Mouse (Mus musculus) spleen, adult 12 weeks (tissue): ENCODE data around the gene Cacna1h.

Experiments used
- DNase-seq: peaks from one replicate; pipeline ENCODE4 v3.0.0; 2022; ENCODE audit warnings: low spot score

The Cacna1h gene

DNA sequence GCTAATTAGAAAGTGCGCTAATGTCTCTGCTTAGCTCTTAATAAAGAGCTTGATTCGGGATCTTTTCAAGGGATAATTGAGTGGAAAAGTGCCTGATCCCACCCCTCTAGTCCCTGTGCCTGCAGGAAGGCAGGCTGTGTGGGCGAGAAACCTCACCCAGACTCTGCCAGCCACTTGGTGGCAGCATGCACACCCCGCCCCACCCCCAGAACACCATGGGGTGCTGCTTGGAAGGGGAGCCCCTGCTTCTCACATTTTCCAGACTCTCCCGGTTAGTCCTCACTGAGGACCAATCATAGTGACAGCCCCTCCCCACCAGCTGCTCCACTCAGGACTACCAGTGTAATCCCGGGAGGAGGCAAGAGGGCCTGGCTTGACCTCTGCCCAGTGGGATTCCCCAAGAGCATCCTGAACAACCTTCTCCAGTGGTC, 27.6 kb downstream of the Cacna1h start:
- no peak for DNase-seq

GRCm38 (mm10) chr17:25405224-25405895, 28.2 kb downstream of the Cacna1h start:
- DNase-seq: no peak

DNA sequence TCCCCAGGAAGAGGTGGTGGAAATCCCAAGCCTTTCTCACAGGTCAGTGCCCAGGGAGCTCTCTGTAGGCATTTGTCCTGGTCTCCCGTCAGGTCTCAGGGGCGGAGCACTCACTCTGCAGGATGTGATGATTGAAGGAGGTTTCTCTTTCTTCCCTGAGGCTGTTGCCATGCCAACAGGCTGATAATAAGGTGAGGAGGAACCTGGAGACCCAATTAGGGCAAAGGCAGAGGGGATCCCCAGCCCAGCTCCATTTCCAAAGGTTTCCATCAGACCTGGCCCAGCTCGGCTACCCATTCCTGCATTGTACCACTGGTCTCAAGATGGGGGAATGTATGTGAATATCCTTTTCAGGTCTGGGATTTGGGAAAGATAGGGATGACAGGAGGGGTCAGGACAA, 29.4 kb downstream of the Cacna1h start:
- DNase-seq: no peak

DNA sequence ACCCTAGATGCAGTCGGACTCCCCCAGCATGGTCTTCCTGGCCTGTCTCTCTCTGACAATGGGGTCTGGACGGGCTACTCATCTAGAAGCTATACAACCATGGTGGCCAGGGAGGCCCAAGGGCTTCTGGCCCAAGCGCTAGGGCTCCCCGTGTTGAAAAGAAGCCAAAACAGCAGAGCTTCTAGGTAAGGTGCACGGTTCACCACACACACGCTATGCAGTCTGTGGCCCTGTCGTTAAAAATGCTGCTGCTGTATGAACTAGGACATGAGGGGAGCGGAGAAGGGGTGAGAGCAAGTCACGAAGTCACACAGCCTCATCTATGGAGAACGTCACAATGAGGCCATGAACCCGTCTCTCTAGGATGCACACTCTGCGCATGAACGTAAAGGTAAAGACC, 31.4 kb downstream of the Cacna1h start:
- DNase-seq: no peak

DNA sequence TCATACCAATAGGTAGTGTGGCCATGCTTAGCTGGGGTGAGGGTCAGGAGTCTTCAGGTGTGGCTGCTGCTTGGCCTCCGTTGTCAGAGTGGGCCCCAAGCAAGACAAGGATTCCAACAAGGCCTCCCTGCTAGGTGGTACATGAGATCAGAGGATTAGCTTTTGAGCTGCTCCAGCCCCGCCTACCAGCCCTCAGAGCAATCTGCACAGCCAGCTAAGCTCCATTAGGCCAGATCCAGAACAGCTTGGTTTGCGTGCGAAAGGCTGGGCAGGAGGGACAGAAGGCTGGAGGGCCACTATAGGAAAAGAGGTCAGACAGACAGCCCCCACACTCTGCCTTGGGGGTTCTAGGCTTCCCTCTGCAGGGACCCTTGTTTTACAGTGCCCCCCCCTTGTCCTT, 32.1 kb downstream of the Cacna1h start:
- DNase-seq: no peak

GRCm38 (mm10) chr17:25400443-25400842, 33.1 kb downstream of the Cacna1h start:
- DNase-seq: no peak

- DNase-seq: no peak
These were observed 35.1 kb downstream of the Cacna1h start for GRCm38 (mm10) chr17:25398520-25398838.

DNA sequence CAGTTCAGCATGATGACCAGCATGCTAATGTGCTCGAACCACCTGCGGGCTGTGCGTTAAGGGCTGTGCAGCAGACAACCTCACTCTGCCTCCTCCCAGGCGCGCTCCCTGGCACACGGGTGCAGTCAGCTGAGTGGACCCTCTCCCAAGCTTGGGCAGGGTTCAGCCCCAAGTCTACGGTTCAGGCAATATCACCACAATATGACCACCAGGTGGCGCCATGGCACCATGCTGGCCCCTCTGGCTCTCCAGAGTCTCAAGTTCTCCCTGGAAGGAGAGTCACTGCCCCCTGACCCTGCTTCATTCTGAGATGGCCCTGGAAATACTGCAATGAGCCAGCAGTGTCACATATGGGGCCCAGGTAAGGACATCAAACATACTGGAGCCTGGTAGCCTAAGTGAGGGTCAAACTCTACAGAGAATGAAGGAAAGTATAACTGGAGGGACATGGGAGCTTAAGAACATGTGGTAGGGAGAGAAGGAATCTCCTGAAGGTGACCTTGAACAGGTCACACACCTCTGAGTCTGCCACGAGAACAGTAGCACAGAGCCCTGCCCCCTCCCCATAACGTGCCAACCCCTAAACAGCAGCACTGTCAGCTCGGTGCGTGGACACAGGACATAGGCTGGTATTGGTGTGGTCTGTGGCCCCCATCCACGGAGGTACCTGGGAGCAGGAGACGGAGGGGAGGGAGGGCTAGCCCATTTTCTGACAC, 35.6 kb downstream of the Cacna1h start:
- peak; percentile 29 for DNase-seq

GRCm38 (mm10) chr17:25394526-25394925, 39.1 kb downstream of the Cacna1h start:
- DNase-seq: no peak

GRCm38 (mm10) chr17:25374011-25374410, 59.6 kb downstream of the Cacna1h start:
- DNase-seq: no peak

DNA sequence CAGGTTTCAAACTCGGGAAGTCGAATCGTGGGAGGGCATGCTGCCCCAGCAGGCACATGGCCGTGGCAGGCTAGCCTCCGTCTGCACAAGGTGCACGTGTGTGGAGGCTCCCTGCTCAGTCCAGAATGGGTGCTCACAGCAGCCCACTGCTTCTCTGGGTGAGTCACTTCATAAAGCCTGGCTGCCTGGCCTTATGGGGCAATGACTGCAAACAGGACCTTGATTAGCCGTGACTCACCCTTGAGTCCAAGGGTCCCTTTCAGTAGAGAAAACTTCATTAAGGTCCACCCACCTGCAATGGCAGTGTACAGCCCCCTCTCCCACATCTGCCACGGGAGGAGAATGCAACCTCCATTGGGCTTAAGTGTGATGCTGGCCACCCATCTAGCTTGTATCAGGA, 61.1 kb downstream of the Cacna1h start:
- DNase-seq: no peak

- no peak for DNase-seq
These were observed 64.6 kb downstream of the Cacna1h start, which contains the start of gene Tpsg1 for GRCm38 (mm10) chr17:25368973-25369372. Tpsg1 (plus strand) TSS chr17:25369273.

- DNase-seq: no peak
These were observed 67.6 kb downstream of the Cacna1h start, which contains the start of gene Tpsb2 for GRCm38 (mm10) chr17:25366005-25366404. Tpsb2 (plus strand) TSS chr17:25366305.

DNA sequence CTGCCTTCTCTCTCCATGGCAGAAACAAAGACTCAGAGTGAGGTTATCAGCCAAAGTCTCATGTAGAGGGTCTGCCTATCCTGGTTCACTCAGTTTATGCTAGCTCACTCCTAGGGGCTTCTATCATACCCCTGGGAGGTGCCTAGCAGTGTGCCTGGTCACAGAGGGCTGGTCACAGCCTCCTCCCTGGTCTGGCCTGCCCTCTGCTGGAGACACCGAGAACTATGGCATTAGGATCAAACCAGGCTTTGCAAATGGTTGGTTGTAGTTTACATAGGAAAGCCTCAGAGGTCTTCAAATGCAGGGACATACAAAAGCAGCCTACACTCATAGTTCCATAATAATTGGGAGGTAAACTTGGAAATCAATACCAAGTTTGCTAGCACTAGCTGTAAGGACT, 69.9 kb downstream of the Cacna1h start:
- DNase-seq: no peak

DNA sequence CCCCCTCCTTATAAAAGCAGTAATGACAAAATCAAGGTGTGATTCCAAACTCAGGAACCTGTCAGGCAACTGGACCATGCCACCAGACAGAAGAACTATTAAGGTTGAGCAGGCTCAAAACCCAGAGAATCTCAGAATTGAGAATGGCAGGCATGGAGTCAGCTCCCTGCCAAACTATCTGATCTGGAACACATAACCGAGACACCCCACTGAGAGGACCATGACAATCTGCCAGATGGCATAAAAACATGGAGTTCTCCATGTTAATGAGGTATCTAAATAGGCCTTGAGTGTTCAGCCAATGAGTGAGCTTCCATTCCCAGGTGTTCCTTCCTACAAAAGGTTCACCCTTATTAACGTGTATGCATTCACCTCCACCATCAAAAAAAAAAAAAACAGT, 72.3 kb downstream of the Cacna1h start:
- no peak for DNase-seq

- DNase-seq: no peak
These were observed 88.1 kb downstream of the Cacna1h start, which contains the start of gene Tpsab1 for GRCm38 (mm10) chr17:25345462-25345861. Tpsab1 (minus strand) TSS chr17:25345562.

GRCm38 (mm10) chr17:25341490-25341889, 92.1 kb downstream of the Cacna1h start:
- no peak for DNase-seq

DNA sequence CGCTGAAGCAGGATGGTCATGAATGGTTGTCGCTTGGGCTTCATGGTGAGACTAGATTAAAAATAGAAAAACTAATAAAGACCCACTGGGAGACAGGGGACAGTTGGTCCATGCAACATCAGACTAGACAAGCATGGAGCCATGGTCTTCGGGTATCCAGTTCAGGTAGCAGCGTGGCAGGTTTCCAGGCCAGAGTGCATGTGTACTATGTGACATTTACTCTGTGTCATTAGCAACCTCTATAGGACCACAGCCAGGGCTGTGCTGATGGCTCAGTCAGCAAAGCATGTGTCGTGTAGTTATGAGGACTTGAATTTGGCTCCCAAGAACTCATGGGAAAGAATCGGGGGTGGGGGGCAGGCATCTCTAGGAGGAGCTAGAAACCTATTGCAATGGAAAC, 93.6 kb downstream of the Cacna1h start:
- no peak for DNase-seq

GRCm38 (mm10) chr17:25338218-25338617, 95.4 kb downstream of the Cacna1h start:
- no peak for DNase-seq

DNA sequence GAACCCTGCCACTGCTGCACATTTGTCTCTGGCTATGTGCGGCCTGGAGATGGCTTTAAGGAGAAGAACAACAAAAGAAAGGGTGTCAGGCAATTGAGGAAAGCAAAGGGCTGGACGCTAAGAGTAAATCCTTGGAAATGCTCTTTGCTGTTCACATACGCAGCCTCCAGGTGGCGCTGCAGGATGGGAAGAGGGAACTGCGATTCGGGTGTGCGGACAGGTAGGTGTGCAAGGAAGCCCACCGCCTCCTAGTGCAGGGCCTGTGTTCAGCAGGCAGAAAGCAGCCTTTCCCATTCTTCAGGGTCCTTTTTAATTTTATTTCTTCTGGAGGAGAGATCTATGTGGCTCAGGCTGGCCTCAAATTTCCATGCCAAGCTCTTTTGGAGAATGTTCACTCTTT, 99.6 kb downstream of the Cacna1h start:
- DNase-seq: peak; percentile 10

- no peak for DNase-seq
These were observed 101.3 kb downstream of the Cacna1h start for GRCm38 (mm10) chr17:25332321-25332720.
